Mouse (Mus musculus): ENCODE measurements around the gene Ndufs6.

- no peak for TF ChIP-seq CTCF (IDR thresholded peaks at IDR 0.05; ENCODE audit: low read depth)
- TF ChIP-seq EP300 (IDR thresholded peaks at IDR 0.05; ENCODE audit: low read depth) = no peak
Measured at GRCm38 (mm10) chr13:73357106-73357505, 28.8 kb upstream of the Ndufs6 start.
